In genomic region chr7:109986775-109987174, GRCm38 (mm10) we compare ENCODE assay signal across 8 mouse cellular contexts. TPM values are rescaled to one million over a fixed set of nuclear protein-coding genes. Genes with fewer than 3 reads are reported as not detected.
A peak's percentile ranks its signal among the peaks of the same experiment; 100 is the strongest.
DNase-seq lines count a peak whose midpoint lies in the region; ATAC-seq lines count a peak whose summit lies in the region.
"Not testable (repeated sequence)": the region's sequence is repeated elsewhere in the genome, so short reads cannot be mapped to it uniquely, and the experiment has no call there.

Gene Tmem41b (minus strand): TSS chr7:109986929.

- ATAC-seq in intestine, embryonic 16.5 days, result peak; percentile 12; the same call in 1 of the 2 replicates

- 37% methylated on average over 6 of the region's 6 CpGs for WGBS in heart, embryonic 10.5 days
- WGBS in intestine, embryonic 16.5 days, result 39% methylated on average over 6 of the region's 6 CpGs

- peak; percentile 37 to 53 for DNase-seq in B cell, adult 2 months
- peak in 1 of 2 experiments; percentile 18 for DNase-seq in adrenal gland, postnatal 36 days
- DNase-seq in heart, embryonic 10.5 days (ENCODE audit: low spot score), result not testable (repeated sequence)
- DNase-seq in left cerebral cortex, postnatal 25 days (ENCODE audit: low spot score in 2 of 2), result peak; percentile 21 to 38
- peak; percentile 54 for DNase-seq in lung, postnatal 36 days
- peak; percentile 23 for DNase-seq in retina, embryonic 14.5 days (ENCODE audit: low spot score)

- H3K4me2 ChIP-seq in intestine, embryonic 16.5 days (ENCODE audit: low read depth, low read length), result peak within 1 kb of the TSS; percentile 69

- peak within 1 kb of the TSS; percentile 89 for H3K27ac ChIP-seq in heart, embryonic 10.5 days
- H3K27ac ChIP-seq in intestine, embryonic 16.5 days (ENCODE audit: low read length), result peak within 1 kb of the TSS; percentile 85

- H3K4me3 ChIP-seq in erythroblast, embryonic 14.5 days (replicated peaks), result peak within 1 kb of the TSS; percentile 75
- H3K4me3 ChIP-seq in heart, embryonic 10.5 days, result peak within 1 kb of the TSS; percentile 78
- H3K4me3 ChIP-seq in intestine, embryonic 16.5 days (ENCODE audit: low read length), result peak within 1 kb of the TSS; percentile 66

- H3K36me3 ChIP-seq in erythroblast, embryonic 14.5 days (ENCODE audit: control insufficient read depth), result peaks cover 17% of the 10 kb centered on the region
- not testable (repeated sequence) for H3K36me3 ChIP-seq in heart, embryonic 10.5 days; intestine, embryonic 16.5 days (ENCODE audit: control insufficient read depth, insufficient read depth, low read length)

- peaks cover 29% of the 10 kb centered on the region for H3K4me1 ChIP-seq in erythroblast, embryonic 14.5 days (ENCODE audit: control insufficient read depth)
- not testable (repeated sequence) for H3K4me1 ChIP-seq in heart, embryonic 10.5 days; intestine, embryonic 16.5 days (ENCODE audit: control insufficient read depth, insufficient read depth, low read length)

- intact Hi-C loops in left cerebral cortex, postnatal 25 days (cut with DNase I), result loop anchor here (1.0 kb wide), 3 partner anchors 26 to 75 kb away; partner anchors contain the start of genes Dennd5a, Ipo7 and Zfp143

- not testable (repeated sequence) for H3K27me3 ChIP-seq in erythroblast, embryonic 14.5 days (ENCODE audit: control insufficient read depth); heart, embryonic 10.5 days (ENCODE audit: insufficient read depth, poor library complexity, severe bottlenecking); intestine, embryonic 16.5 days (replicated peaks; ENCODE audit: control insufficient read depth, insufficient read depth, low read length)

- peak within 1 kb of the TSS; percentile 80 for H3K9ac ChIP-seq in intestine, embryonic 16.5 days (ENCODE audit: low read depth, low read length)

- H3K9me3 ChIP-seq in erythroblast, embryonic 14.5 days (ENCODE audit: control insufficient read depth, low read length); heart, embryonic 10.5 days; intestine, embryonic 16.5 days (ENCODE audit: control insufficient read depth, low read length): not testable (repeated sequence)

RNA-seq across cellular contexts. Expression of gene Tmem41b, which starts in this region (rescaled TPM):
- total RNA-seq in adrenal gland, postnatal 36 days (2021), result 10 to 100 TPM; 48.5 to 51.7 TPM
- 1.0 and 1.3 TPM in 2 replicates for polyA plus RNA-seq in erythroblast, embryonic 14.5 days (2012)
- 61.1 and 65.6 TPM in 2 replicates for polyA plus RNA-seq in heart, embryonic 10.5 days (2016; fragmentation: Nextera tagmentation; extraction: Ambion mirVana)
- polyA plus RNA-seq in intestine, embryonic 16.5 days (2015; fragmentation: Nextera tagmentation; extraction: Ambion mirVana), result 88.6 and 98.5 TPM in 2 replicates
- total RNA-seq in left cerebral cortex, postnatal 25 days (2021), result 10 to 100 TPM; 53.1 to 55.4 TPM

Comparison
In these comparisons a context has a peak if more than half of its experiments do, and no peak if none do; other contexts are left out.
1. RNA of gene Tmem41b (polyA plus RNA-seq): 88.6 to 98.5 TPM in intestine, embryonic 16.5 days and 61.1 to 65.6 TPM in heart, embryonic 10.5 days; 1.0 to 1.3 TPM in erythroblast, embryonic 14.5 days; every median in the first group is over 10 times any median in the second.
2. Peak in every context shown above with its lines, with median percentiles within 50 percentile points of each other: H3K4me3 ChIP-seq.